Mouse (Mus musculus) inflammation-experienced regulatory T-cells, adult 6 months (primary cell): ENCODE measurements around the gene Azgp1. TPM values are rescaled to one million over a fixed set of nuclear protein-coding genes. Genes with fewer than 3 reads are reported as not detected.
"Not testable (repeated sequence)": the region's sequence is repeated elsewhere in the genome, so short reads cannot be mapped to it uniquely, and the experiment has no call there.

Experiments
- ATAC-seq: one replicate; pipeline ENCODE4 v1.8.0; 2017
- polyA plus RNA-seq, 3 experiments: library from polyadenylated mRNA; unstranded; fragments of 100-300 nt; shearing (Covaris generic); gene quantifications; one replicate each; pipeline ENCODE4 v1.2.1; 2017

The Azgp1 gene
- not detected for polyA plus RNA-seq

DNA sequence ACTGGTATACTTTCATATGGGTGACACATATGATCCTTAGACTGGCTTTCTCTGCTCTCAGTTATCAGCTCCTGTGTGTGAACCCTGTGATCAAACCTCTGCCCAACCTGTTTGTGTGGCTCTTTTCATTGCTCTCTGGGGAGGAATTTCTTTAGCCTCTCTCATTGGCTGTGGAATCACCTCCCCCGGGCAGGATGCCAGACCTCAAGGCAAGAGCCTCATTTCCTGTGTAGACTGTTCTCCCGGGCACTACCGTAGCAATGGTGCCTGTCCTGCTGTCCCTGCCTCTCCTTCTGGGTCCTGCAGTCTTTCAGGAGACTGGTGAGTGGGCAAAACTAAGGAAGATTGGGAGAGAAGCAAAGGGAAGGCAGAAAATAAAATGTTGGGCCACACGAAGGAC is at the start of gene Azgp1:
Gene Azgp1, plus strand, starts transcription at position 221 of the 400 bp plus-strand sequence.
- ATAC-seq = no peak

DNA sequence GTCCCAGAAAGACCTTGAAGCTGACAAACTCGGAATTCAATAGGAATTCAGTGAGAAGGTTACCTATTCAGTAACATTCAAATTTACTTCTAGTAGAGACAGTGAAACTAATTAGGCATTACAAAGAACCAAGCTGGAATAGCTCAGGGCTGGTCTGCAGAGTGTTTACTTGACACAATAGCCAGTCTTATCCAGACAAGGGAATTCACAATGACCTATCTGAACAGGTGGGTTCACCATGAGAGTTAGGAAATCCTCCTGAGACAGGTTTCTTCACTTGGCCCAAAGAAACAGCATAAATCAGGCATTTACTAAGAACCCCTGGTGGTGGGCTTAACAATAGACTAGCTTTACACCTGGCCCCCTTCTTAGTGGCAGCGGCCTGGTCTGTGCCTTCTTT is 47.4 kb upstream of the Azgp1 start:
- not testable (repeated sequence) for ATAC-seq

DNA sequence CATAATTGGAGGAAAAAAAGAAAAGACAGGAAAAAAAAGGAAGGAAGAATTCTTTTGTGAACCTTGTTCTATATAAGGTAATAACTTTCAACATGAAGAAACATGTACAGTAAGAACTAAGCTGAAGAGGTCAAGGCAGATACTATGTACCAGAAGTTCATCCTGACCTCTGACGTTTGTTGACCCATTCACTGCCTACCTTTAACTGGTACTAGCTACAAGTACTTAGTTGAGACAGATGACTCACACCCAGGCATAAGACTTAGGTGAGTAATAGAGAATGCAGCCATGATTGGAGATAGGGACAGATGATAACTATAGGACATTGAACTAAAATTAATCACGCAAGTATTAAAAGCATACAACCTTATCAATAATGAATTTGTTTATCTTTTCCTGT is 44.8 kb upstream of the Azgp1 start:
- no peak for ATAC-seq

DNA sequence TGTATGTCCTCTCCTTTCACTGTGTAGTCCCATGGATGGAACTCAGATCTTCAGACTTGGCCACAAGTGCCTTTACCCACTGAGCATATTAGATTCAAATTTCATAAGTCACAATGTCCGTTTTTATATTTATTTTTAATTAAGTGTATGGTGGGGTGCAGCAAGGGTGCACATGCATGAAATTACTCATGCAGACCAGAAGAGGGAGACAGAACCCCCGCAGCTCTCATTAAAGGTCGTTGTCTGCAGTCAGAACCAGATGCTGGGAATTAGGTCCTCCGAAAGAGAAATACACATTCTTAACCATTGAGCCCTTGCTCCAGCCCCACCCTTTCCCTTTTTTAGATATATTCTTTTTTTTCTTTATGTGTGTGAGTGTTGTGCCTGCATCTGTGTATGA is 44.1 kb upstream of the Azgp1 start:
- no peak for ATAC-seq

DNA sequence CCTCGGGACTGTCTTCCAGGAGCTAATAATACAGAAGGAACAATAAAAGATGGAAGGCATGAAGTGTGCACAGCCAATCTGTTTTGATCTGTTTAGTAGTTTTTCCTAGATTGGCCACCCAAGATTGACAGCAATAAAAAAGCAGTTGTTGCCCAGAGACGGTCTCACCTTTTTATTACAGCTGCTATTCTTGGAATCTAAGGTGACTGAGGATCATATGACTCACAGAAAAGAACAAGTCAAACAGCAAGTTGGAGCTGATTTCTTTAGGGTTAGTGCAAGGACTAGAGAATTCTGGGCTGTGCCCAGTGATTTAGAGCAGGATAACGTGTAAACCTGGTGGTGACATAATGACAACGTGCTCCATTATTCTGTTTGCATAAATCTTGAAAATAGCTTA is 40.4 kb upstream of the Azgp1 start:
- ATAC-seq = no peak

DNA sequence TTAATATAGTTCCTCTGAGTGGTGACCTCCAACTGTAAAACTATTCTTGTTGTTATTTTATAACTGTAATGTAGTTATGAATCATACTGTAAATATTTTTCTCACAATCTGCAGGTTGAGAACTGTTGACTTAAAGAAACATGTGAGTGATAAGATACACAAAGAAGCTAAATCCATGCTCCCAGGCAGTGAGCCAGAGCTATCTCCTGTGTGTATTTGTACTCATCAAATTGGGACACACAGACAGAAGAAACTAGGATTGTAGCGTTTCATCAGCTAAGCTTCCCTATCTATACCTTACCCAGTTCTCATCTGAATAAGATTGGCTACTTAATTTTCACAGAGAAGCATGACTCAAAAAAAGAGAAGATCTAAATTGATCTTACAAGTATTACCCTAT is 38.2 kb upstream of the Azgp1 start:
- ATAC-seq = no peak

DNA sequence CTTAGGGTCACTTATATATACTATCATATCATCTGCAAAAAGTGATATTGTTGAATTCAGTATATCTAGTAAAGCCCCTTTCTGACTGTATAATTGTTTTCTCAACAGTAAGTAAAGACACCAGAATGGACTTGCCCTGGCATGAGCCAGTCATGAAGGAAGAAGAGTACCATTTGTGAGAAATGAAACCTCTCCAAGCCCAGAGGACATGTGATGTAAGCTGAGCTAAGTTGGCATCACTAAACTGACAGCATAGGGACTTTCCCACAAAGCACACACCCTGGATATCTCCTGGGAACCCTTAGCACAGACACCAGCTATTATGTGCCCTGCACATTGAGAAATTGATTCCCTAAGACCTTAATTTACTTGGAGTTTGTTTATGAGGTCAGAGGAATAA is 34.0 kb upstream of the Azgp1 start:
- no peak for ATAC-seq

DNA sequence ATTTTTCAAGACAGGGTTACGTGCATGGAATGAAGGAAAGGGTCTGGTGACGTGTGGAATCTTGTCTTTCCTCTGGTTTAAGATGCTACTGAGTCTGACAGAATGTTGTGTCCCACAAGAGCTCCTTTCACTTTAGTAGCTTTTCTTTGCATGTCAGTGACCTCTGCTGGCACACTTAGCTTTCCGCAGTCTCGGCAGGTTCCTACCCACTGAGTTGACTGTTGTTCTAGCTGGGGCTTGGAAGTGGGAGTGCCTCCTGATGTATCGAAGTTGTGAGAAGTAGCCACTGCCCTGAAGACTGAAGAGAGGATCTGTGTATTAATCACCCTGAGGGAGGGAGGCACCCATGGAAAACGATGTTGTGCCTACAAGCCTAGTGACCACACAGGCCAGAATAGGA is 30.1 kb upstream of the Azgp1 start:
- ATAC-seq = no peak

DNA sequence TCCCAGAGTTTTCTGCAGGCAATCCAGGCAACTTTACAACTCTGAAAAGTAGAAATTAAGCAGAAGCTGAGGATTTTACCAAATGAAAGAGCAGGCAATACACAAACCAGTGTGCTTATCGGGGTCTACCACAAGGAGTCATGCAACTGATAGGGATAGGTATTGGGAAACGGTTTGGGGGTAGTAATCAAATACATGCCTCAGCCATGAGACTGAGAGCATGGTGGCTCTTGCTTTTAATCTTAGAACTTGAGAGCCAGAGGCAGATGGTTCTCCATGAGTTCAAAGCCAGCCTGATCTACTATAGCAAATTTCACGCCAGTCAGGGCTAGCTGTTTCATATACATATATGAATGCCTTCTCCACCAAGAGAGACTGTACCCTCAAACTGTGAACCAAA is 24.9 kb upstream of the Azgp1 start:
- ATAC-seq = no peak

DNA sequence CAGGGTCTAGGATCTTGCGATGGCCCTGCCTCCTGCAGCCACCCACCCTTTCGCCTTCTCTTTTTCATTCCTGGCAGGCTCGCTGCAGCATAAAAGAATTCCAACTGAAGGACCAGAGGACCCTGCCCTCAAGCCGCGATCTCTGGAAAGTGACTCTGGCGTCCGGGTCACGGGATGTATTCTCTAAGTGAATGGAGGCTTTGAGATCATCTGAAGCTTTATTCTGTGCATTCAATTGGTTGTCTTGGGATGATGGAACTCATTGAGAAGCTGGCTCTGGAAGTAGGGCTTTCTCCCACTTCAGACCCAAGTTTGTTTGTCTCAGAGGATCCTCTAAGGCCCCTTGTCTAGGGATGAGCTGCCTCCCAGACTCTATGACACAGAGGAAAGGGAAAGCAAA is 18.4 kb upstream of the Azgp1 start, which contains the start of gene Gjc3:
Gene Gjc3, minus strand, starts transcription at position 154 of the 400 bp plus-strand sequence.
- ATAC-seq = no peak

DNA sequence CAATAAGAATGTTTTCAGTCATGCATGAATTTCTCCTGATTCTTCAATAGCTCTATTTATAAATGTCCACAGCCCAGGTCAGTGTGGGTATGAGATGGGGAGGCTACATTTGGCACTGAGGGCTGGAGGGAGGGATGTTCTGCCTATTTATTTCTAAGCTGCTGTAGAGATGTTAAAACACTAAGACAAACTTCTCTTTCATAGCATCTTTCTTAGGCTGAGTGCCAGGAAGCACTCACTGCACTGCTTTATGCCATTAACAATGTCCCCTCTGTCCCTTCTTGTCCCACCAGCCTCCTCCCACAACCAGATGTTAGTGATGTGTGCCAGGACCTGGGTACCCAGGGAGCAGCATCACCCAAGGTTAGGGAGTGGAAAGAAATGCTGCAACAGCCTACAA is 14.8 kb upstream of the Azgp1 start:
- ATAC-seq = no peak

DNA sequence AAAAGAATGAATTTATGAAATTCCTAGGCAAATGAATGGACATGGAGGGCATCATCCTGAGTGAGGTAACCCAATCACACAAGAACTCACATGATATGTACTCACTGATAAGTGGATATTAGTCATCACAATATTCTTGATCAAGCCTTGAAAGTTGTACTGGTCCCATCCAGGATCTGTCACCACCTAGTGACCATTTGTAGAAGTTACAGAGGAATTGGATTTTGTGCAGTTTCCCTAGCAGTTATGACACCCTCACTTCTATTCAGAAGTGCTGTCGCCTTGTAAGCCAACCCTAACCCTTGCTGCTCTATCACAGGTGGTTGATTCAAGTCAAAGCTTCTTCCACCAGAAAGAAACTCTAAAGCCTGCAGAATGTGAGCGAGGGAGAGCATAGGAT is 8.2 kb upstream of the Azgp1 start:
- ATAC-seq = no peak

DNA sequence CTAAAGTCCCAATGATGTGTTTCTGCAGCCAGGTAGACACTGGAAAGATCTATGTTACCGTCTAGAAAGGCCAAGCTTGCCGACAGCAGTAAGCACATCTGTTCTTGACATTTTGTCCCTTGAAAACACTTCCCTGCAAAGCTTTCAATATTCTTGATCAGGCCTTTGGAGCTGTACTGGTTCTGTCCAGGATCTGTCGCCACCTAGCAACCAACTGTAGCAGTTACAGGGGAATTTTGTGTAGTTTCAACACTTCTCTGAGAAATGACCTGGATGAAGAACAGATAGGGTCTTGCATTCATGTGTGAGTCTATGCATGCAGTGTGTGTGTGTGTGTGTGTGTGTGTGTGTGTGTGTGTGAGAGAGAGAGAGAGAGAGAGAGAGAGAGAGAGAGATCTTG is 7.6 kb upstream of the Azgp1 start:
- ATAC-seq = no peak

DNA sequence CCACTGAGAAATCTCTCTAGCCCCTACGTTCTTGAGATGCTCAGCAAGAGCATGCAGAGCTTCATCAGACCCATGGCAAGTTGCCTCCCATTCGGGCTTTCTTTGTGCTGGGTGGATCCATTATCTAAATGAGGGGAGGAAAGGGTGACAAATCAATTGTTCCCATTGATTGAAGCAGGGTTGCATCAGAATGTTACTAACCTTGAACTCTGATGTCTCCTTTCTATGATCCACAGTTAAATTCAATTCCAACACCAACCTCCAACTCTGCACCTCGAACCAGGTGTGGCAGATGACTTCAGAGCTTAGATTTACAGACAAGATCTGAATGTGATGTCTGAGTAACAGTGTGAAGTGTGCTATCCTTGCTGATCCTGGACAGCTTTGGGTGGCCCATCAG is 6.6 kb upstream of the Azgp1 start:
- no peak for ATAC-seq

DNA sequence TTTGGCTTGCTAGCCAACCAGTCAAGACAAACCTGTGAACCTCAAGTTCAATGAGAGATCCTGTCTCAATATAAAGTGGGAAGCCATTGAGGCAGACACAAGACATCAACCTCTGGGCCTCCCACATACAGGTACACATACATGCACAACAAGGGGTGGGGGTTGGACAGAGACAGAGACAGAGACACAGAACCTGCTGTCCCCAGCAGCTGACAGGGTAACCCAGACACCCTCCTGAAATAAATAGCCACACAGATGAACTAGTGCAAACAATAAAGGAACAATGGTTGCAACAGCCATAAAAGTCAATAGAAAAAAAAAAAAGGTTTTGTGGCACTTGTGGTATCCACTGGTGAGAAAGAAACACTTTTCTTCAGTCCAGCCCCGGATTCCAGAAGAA is 5.9 kb upstream of the Azgp1 start:
- no peak for ATAC-seq

DNA sequence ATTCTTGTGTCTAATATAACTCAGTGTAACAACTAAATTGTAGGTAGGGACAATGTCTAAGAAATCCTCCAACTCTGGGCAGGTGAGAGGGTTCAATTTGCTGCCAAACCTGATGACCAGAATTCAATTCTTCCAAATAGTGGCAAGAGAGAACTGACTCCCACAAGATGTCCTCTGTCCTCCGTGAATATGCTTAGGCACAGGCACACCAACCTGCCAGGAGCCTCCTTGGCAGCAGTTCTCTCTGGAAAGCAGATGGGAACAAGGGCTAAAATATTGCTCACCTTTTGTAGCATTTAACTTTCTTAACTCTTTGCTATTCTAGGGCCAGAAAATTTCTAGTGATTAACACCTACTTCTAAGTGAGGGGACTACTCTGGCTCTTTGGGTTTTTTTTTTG is 4.0 kb upstream of the Azgp1 start:
- no peak for ATAC-seq

DNA sequence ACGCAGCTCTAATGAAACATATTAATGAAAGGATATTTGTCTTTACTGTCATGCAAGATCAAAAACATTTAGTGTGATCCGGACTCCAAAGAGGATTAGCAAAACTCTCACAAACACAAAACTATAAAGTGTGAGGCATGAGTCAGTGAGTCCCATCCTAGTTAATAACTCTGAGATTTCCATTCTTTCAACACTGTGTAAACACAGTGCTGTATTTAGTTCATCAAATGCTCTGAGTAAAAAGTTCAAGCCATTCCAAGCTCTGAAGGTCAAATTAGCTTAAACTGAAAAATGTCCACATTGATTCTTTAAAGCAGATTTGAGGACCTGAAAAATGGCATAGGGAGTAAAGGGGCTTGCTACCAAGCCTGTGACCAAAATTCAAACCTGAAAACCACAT is 2.2 kb upstream of the Azgp1 start:
- ATAC-seq = no peak

DNA sequence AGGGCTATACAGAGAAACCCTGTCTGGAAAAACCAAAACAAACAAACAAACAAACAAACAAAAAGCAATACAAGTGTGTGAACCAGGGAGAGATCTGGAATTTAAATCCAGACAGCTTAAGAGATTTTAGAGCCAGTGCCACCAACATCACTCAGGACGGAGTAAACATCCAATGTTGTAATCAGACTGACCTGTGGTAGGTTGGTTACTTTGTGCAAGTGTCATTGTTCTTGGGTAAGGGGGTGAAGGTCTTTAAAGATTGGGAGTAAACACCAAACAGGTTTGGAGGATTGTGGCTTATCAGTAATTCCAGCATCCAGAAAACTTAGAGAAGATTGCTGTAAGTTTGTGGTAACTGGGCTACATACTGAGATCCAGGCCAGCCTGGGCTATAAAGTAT is 5.0 kb downstream of the Azgp1 start:
- no peak for ATAC-seq

DNA sequence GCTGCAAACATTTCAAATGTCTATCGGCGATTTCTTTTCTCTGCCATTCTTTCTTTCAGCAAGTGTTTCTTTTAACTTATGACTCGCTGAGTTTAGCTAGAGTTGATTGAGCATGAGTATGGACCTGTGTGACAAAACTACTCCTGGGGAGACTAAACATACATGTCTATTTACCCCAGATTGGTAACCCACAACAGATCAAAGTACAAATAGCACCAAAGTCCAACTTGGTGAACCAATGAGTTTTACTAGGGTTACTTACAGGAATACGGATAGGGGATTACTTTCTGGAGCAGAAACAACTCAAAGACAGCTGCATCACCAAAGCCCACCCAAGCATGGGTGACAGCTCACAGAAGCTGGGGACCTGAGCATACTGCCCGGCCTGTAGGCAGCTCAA is 28.1 kb downstream of the Azgp1 start:
- no peak for ATAC-seq

DNA sequence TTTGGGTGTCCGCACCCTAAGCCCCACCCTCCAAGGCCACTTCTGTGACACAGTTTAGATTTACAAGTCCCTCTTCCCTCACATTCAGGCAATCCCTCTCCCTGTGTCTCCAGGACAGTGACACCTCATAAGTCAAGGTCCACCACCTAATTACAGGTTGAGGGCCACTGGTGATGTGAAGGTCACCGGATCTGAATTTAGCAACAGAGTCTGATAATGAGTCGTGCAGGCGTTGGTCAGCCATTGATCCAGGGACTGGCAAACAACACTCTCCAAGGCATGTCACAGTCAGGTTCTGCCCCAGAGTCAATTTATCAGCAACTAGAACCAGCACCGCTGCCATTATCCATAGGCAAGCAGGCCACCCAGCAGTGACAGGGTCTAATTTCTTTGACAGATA is 31.1 kb downstream of the Azgp1 start:
- ATAC-seq = no peak

DNA sequence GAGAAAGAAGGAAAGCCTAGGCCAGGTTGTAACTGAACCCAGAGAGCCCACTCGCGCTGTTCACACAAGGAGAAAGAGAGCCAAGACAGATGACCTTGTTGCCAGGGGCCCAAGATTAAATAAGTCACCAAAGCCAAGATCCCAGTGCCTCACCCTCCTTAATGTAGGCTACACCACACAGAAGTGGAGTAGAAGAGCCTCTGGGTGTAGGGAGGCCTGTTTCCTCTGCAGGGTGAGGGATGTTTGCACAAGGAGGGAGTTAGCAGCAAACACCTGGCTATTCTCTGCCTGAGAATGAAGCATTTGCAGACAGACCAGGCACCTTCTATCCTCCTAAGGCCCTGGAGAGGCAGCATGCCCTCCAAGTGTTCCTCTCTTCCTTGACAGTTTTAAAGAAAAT is 35.2 kb downstream of the Azgp1 start:
- ATAC-seq = no peak

DNA sequence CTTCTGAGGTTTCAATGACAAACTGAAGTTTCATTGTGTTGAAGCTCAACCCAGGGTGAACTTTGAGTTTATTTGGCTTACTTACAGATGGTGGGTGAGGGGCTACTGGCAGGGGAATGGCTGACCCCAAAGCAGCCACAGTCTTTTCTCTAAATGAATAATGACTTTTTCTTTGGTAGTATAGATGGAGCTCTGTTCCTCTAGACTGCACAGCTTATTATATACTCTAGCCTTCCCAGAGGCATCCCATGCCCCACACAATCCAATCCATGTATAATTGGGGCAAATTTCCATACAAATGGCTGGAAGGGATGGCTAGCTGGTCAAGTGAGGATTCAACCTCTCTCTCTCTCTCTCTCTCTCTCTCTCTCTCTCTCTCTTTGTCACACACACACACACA is 35.7 kb downstream of the Azgp1 start:
- no peak for ATAC-seq

DNA sequence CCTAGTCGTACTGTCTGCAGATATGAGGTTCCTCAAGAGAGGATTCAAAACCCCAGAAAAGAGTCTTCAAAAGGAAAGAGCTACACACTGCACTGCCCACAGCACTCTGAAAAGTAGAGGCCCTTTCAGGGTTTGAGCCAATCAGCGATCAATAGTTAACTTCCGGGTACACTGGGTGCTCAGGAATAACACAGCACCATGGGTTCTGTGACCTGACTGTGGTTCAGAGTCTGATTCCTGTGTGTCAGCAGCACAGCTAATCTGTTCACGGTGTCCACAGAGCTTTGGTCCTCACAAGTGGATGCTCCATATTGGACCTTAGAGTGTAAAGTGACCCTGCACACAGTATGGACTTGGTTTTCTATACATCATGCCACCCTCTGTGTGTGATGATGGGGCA is 38.3 kb downstream of the Azgp1 start:
- not testable (repeated sequence) for ATAC-seq

DNA sequence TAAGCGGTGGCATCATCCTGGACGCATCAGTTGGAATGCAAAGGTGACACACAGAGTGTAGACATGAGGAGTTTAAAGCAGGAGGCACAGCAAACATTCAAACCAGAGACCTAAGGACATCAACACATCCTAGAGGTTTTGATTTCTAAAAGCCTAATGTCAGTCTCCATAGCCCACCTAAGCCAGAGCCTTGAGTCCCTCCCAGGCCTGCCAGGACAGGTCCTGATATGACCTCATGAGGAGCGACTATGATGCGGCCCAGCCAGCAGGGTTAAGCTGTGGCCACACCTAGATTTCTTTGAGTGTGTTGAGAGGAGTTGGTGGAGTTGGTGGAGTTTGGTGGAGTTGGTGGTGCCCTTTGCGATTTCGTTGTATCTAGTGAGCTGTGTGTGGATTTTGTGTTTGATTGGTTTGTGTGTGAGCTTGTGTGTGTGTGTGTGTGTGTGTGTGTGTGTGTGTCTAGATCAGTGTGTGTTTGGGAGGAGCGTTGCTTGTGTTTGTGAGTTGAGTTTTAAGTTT is 39.7 kb downstream of the Azgp1 start, which contains the start of the genes Smok3a and Smok3b:
Gene Smok3a, plus strand, starts transcription at position 301 of the 519 bp plus-strand sequence.
Gene Smok3b, plus strand, starts transcription at position 469 of the 519 bp plus-strand sequence.
- ATAC-seq = not testable (repeated sequence)
